Mouse (Mus musculus): Measurements from ENCODE around the gene Mcm2. TPM values are rescaled to one million over a fixed set of nuclear protein-coding genes. Genes with fewer than 3 reads are reported as not detected.

Gene Mcm2
- total and polyA plus RNA-seq, 2 experiments from 2014 or later: 25.2 to 38.8 TPM

GRCm38 (mm10) chr6:88841781-88842689, 56.5 kb downstream of the Mcm2 start, which contains the start of gene Abtb1:
TSS of gene Abtb1 (minus strand) at chr6:88841984.
- ATAC-seq (ENCODE audit: insufficient read depth, low read depth): peak; percentile 95
- WGBS: under 1% methylated on average over 72 of the region's 72 CpGs
- H3K27me3 ChIP-seq (ENCODE audit: control insufficient read depth, insufficient read depth, low read length): no peaks in the 10 kb centered on the region

GRCm38 (mm10) chr6:88841514-88841780, 57.1 kb downstream of the Mcm2 start:
- peak overlapping the region; percentile 91 for H3K27ac ChIP-seq (ENCODE audit: low read depth)
- 1% methylated on average over 20 of the region's 22 CpGs for WGBS
- peaks cover 35% of the 10 kb centered on the region for H3K36me3 ChIP-seq (replicated peaks; ENCODE audit: control insufficient read depth, insufficient read depth, low read length)
- H3K4me2 ChIP-seq (ENCODE audit: low read depth, low read length): peak overlapping the region; percentile 91
- DNase-seq (ENCODE audit: low spot score) (no peak), ATAC-seq (ENCODE audit: insufficient read depth, low read depth) (no peak)
- H3K4me1 ChIP-seq (ENCODE audit: control insufficient read depth, insufficient read depth): peaks cover 12% of the 10 kb centered on the region
- H3K4me3 ChIP-seq (ENCODE audit: low read depth, low read length): peak overlapping the region; percentile 85
- TF ChIP-seq CTCF (IDR thresholded peaks at IDR 0.05; ENCODE audit: low read depth): no peak
- no peak for TF ChIP-seq EP300 (IDR thresholded peaks at IDR 0.05; ENCODE audit: low read depth)
- H3K27me3 ChIP-seq (ENCODE audit: control insufficient read depth, insufficient read depth, low read length): no peaks in the 10 kb centered on the region
- H3K9me3 ChIP-seq (replicated peaks; ENCODE audit: control insufficient read depth, low read length): no peaks in the 10 kb centered on the region
- H3K9ac ChIP-seq (replicated peaks; ENCODE audit: low read depth, low read length): peak overlapping the region; percentile 78

More at GRCm38 (mm10) chr6:88841781-88842689, 56.5 kb downstream of the Mcm2 start, which contains the start of gene Abtb1:
- Histone ChIP-seq H3K4me3 (ENCODE audit: low read depth, low read length) (peak within 1 kb of the TSS; percentile 85), H3K4me2 (ENCODE audit: low read depth, low read length) (peak within 1 kb of the TSS; percentile 91), H3K27ac (ENCODE audit: low read depth) (peak within 1 kb of the TSS; percentile 91), H3K9me3 (replicated peaks; ENCODE audit: control insufficient read depth, low read length) (no peaks in the 10 kb centered on the region), H3K36me3 (replicated peaks; ENCODE audit: control insufficient read depth, insufficient read depth, low read length) (peaks cover 29% of the 10 kb centered on the region), H3K9ac (replicated peaks; ENCODE audit: low read depth, low read length) (peak within 1 kb of the TSS; percentile 79), H3K4me1 (ENCODE audit: control insufficient read depth, insufficient read depth) (peaks cover 12% of the 10 kb centered on the region)
- TF ChIP-seq EP300 (IDR thresholded peaks at IDR 0.05; ENCODE audit: low read depth) (no peak), CTCF (IDR thresholded peaks at IDR 0.05; ENCODE audit: low read depth) (peak; percentile 60)
- peak; percentile 100 for DNase-seq (ENCODE audit: low spot score)

- H3K9ac ChIP-seq (replicated peaks; ENCODE audit: low read depth, low read length): peak overlapping the region; percentile 78
- peak overlapping the region; percentile 91 for H3K27ac ChIP-seq (ENCODE audit: low read depth)
- DNase-seq (ENCODE audit: low spot score): no peak
- peak overlapping the region; percentile 85 for H3K4me3 ChIP-seq (ENCODE audit: low read depth, low read length)
- no peaks in the 10 kb centered on the region for H3K27me3 ChIP-seq (ENCODE audit: control insufficient read depth, insufficient read depth, low read length)
- no peak for ATAC-seq (ENCODE audit: insufficient read depth, low read depth)
- WGBS: 58% methylated on average over 9 of the region's 9 CpGs
- H3K4me1 ChIP-seq (ENCODE audit: control insufficient read depth, insufficient read depth): peaks cover 12% of the 10 kb centered on the region
- TF ChIP-seq EP300 (IDR thresholded peaks at IDR 0.05; ENCODE audit: low read depth): no peak
- TF ChIP-seq CTCF (IDR thresholded peaks at IDR 0.05; ENCODE audit: low read depth): no peak
- peaks cover 39% of the 10 kb centered on the region for H3K36me3 ChIP-seq (replicated peaks; ENCODE audit: control insufficient read depth, insufficient read depth, low read length)
- H3K4me2 ChIP-seq (ENCODE audit: low read depth, low read length): peak overlapping the region; percentile 91
- H3K9me3 ChIP-seq (replicated peaks; ENCODE audit: control insufficient read depth, low read length): no peaks in the 10 kb centered on the region
Measured at GRCm38 (mm10) chr6:88840791-88841513, 57.6 kb downstream of the Mcm2 start.

- no peak overlapping the region for H3K27ac ChIP-seq (ENCODE audit: low read depth)
- H3K27me3 ChIP-seq (ENCODE audit: control insufficient read depth, insufficient read depth, low read length): no peaks in the 10 kb centered on the region
- WGBS: 63% methylated on average over 3 of the region's 3 CpGs
- H3K9me3 ChIP-seq (replicated peaks; ENCODE audit: control insufficient read depth, low read length): no peaks in the 10 kb centered on the region
- H3K4me3 ChIP-seq (ENCODE audit: low read depth, low read length): no peak overlapping the region
- H3K4me2 ChIP-seq (ENCODE audit: low read depth, low read length): no peak overlapping the region
- DNase-seq (ENCODE audit: low spot score) (no peak), ATAC-seq (ENCODE audit: insufficient read depth, low read depth) (no peak)
- peaks cover 12% of the 10 kb centered on the region for H3K4me1 ChIP-seq (ENCODE audit: control insufficient read depth, insufficient read depth)
- H3K36me3 ChIP-seq (replicated peaks; ENCODE audit: control insufficient read depth, insufficient read depth, low read length): peaks cover 47% of the 10 kb centered on the region
- H3K9ac ChIP-seq (replicated peaks; ENCODE audit: low read depth, low read length): 0 out of 2 replicates have a peak overlapping the region, but pooled peaks have one; percentile 78
- TF ChIP-seq EP300 (IDR thresholded peaks at IDR 0.05; ENCODE audit: low read depth) (no peak), CTCF (IDR thresholded peaks at IDR 0.05; ENCODE audit: low read depth) (no peak)
Measured at GRCm38 (mm10) chr6:88840211-88840610, 58.4 kb downstream of the Mcm2 start.

GRCm38 (mm10) chr6:88839135-88839970, 59.2 kb downstream of the Mcm2 start:
- Histone ChIP-seq H3K27me3 (ENCODE audit: control insufficient read depth, insufficient read depth, low read length) (no peaks in the 10 kb centered on the region), H3K4me2 (ENCODE audit: low read depth, low read length) (no peak overlapping the region), H3K36me3 (replicated peaks; ENCODE audit: control insufficient read depth, insufficient read depth, low read length) (peaks cover 48% of the 10 kb centered on the region), H3K4me3 (ENCODE audit: low read depth, low read length) (no peak overlapping the region), H3K4me1 (ENCODE audit: control insufficient read depth, insufficient read depth) (peaks cover 12% of the 10 kb centered on the region), H3K9ac (replicated peaks; ENCODE audit: low read depth, low read length) (no peak overlapping the region), H3K9me3 (replicated peaks; ENCODE audit: control insufficient read depth, low read length) (no peaks in the 10 kb centered on the region), H3K27ac (ENCODE audit: low read depth) (no peak overlapping the region)
- no peak for ATAC-seq (ENCODE audit: insufficient read depth, low read depth)
- WGBS: 77% methylated on average over 26 of the region's 26 CpGs
- TF ChIP-seq CTCF (IDR thresholded peaks at IDR 0.05; ENCODE audit: low read depth) (no peak), EP300 (IDR thresholded peaks at IDR 0.05; ENCODE audit: low read depth) (no peak)
- no peak for DNase-seq (ENCODE audit: low spot score)

All from heart, postnatal 0 days (tissue).